Mouse (Mus musculus): Measurements from ENCODE around the gene Rsbn1.

GRCm38 (mm10) chr3:103920094-103920493 is 6.2 kb downstream of the Rsbn1 start:
- TF ChIP-seq POLR2A (IDR thresholded peaks at IDR 0.05; ENCODE audit: borderline replicate concordance, extremely low read depth, insufficient read depth, insufficient read length, poor library complexity, severe bottlenecking) = no peak
- TF ChIP-seq CTCF (IDR thresholded peaks at IDR 0.05; ENCODE audit: borderline replicate concordance, extremely low read depth, insufficient read depth, insufficient read length) = no peak
